Mouse (Mus musculus): ENCODE measurements around the gene Dok4. TPM values are rescaled to one million over a fixed set of nuclear protein-coding genes. Genes with fewer than 3 reads are reported as not detected.

The Dok4 gene
- polyA plus RNA-seq, 1 experiment from 2014 or later, result 112 TPM

GRCm38 (mm10) chr8:94914701-94915101 is 38.6 kb upstream of the Dok4 start:
- H3K27me3 ChIP-seq (ENCODE audit: control insufficient read depth, insufficient read depth, low read depth, low read length), result peaks cover 52% of the 10 kb centered on the region
- no peaks in the 10 kb centered on the region for H3K36me3 ChIP-seq (ENCODE audit: control insufficient read depth, insufficient read depth, low read length)
- 56% methylated on average over 3 of the region's 3 CpGs for WGBS
- H3K4me2 ChIP-seq (ENCODE audit: low read length), result no peak overlapping the region
- H3K4me1 ChIP-seq (ENCODE audit: control insufficient read depth, insufficient read depth, low read length), result peaks cover 17% of the 10 kb centered on the region
- no peak overlapping the region for H3K9ac ChIP-seq (ENCODE audit: low read depth, low read length)
- no peak overlapping the region for H3K4me3 ChIP-seq (ENCODE audit: low read depth, low read length)
- H3K9me3 ChIP-seq (replicated peaks; ENCODE audit: control insufficient read depth, low read length, poor library complexity, severe bottlenecking), result no peaks in the 10 kb centered on the region
- no peak overlapping the region for H3K27ac ChIP-seq (ENCODE audit: low read length)
- no peak for ATAC-seq

- 87% methylated on average over 6 of the region's 6 CpGs for WGBS
- Histone ChIP-seq H3K9me3 (replicated peaks; ENCODE audit: control insufficient read depth, low read length, poor library complexity, severe bottlenecking) (no peaks in the 10 kb centered on the region), H3K27me3 (ENCODE audit: control insufficient read depth, insufficient read depth, low read depth, low read length) (peaks cover 52% of the 10 kb centered on the region), H3K4me1 (ENCODE audit: control insufficient read depth, insufficient read depth, low read length) (peaks cover 17% of the 10 kb centered on the region), H3K36me3 (ENCODE audit: control insufficient read depth, insufficient read depth, low read length) (no peaks in the 10 kb centered on the region), H3K27ac (ENCODE audit: low read length) (no peak overlapping the region), H3K4me2 (ENCODE audit: low read length) (no peak overlapping the region), H3K9ac (ENCODE audit: low read depth, low read length) (no peak overlapping the region), H3K4me3 (ENCODE audit: low read depth, low read length) (no peak overlapping the region)
- no peak for ATAC-seq
Measured at GRCm38 (mm10) chr8:94914256-94914655, 38.1 kb upstream of the Dok4 start.

- Histone ChIP-seq H3K4me1 (ENCODE audit: control insufficient read depth, insufficient read depth, low read length) (peaks cover 17% of the 10 kb centered on the region), H3K36me3 (ENCODE audit: control insufficient read depth, insufficient read depth, low read length) (no peaks in the 10 kb centered on the region), H3K27ac (ENCODE audit: low read length) (no peak overlapping the region), H3K9me3 (replicated peaks; ENCODE audit: control insufficient read depth, low read length, poor library complexity, severe bottlenecking) (no peaks in the 10 kb centered on the region), H3K4me2 (ENCODE audit: low read length) (peak overlapping the region; percentile 80), H3K27me3 (ENCODE audit: control insufficient read depth, insufficient read depth, low read depth, low read length) (peaks cover 43% of the 10 kb centered on the region), H3K9ac (ENCODE audit: low read depth, low read length) (peak overlapping the region; percentile 55), H3K4me3 (ENCODE audit: low read depth, low read length) (peak overlapping the region; percentile 50)
- 3% methylated on average over 77 of the region's 77 CpGs for WGBS
- peak; percentile 55 for ATAC-seq
Measured at GRCm38 (mm10) chr8:94913061-94913660, 37.0 kb upstream of the Dok4 start.

GRCm38 (mm10) chr8:94908847-94909246 is 32.7 kb upstream of the Dok4 start:
- H3K27ac ChIP-seq (ENCODE audit: low read length), result no peak overlapping the region
- peaks cover 21% of the 10 kb centered on the region for H3K27me3 ChIP-seq (ENCODE audit: control insufficient read depth, insufficient read depth, low read depth, low read length)
- peaks cover 7% of the 10 kb centered on the region; the same call in 1 of the 2 replicates for H3K4me1 ChIP-seq (ENCODE audit: control insufficient read depth, insufficient read depth, low read length)
- H3K9me3 ChIP-seq (replicated peaks; ENCODE audit: control insufficient read depth, low read length, poor library complexity, severe bottlenecking), result no peaks in the 10 kb centered on the region
- H3K9ac ChIP-seq (ENCODE audit: low read depth, low read length), result no peak overlapping the region
- no peak overlapping the region for H3K4me3 ChIP-seq (ENCODE audit: low read depth, low read length)
- no peak for ATAC-seq
- no peaks in the 10 kb centered on the region for H3K36me3 ChIP-seq (ENCODE audit: control insufficient read depth, insufficient read depth, low read length)
- H3K4me2 ChIP-seq (ENCODE audit: low read length), result no peak overlapping the region
- 5% methylated on average over 4 of the region's 4 CpGs for WGBS

- no peak for ATAC-seq
- peaks cover 10% of the 10 kb centered on the region for H3K27me3 ChIP-seq (ENCODE audit: control insufficient read depth, insufficient read depth, low read depth, low read length)
- 83% methylated on average over 18 of the region's 18 CpGs for WGBS
- no peak overlapping the region for H3K4me2 ChIP-seq (ENCODE audit: low read length)
- no peaks in the 10 kb centered on the region for H3K9me3 ChIP-seq (replicated peaks; ENCODE audit: control insufficient read depth, low read length, poor library complexity, severe bottlenecking)
- no peak overlapping the region for H3K27ac ChIP-seq (ENCODE audit: low read length)
- H3K36me3 ChIP-seq (ENCODE audit: control insufficient read depth, insufficient read depth, low read length), result no peaks in the 10 kb centered on the region
- peaks cover under 1% of the 10 kb centered on the region; the same call in 1 of the 2 replicates for H3K4me1 ChIP-seq (ENCODE audit: control insufficient read depth, insufficient read depth, low read length)
- no peak overlapping the region for H3K4me3 ChIP-seq (ENCODE audit: low read depth, low read length)
- H3K9ac ChIP-seq (ENCODE audit: low read depth, low read length), result no peak overlapping the region
Measured at GRCm38 (mm10) chr8:94907591-94908300, 31.6 kb upstream of the Dok4 start.

GRCm38 (mm10) chr8:94904450-94905175 is 28.5 kb upstream of the Dok4 start:
- Histone ChIP-seq H3K27ac (ENCODE audit: low read length) (peak overlapping the region; percentile 33; the same call in 1 of the 2 replicates), H3K9me3 (replicated peaks; ENCODE audit: control insufficient read depth, low read length, poor library complexity, severe bottlenecking) (no peaks in the 10 kb centered on the region), H3K36me3 (ENCODE audit: control insufficient read depth, insufficient read depth, low read length) (no peaks in the 10 kb centered on the region), H3K9ac (ENCODE audit: low read depth, low read length) (no peak overlapping the region), H3K4me3 (ENCODE audit: low read depth, low read length) (no peak overlapping the region), H3K4me1 (ENCODE audit: control insufficient read depth, insufficient read depth, low read length) (no peaks in the 10 kb centered on the region), H3K27me3 (ENCODE audit: control insufficient read depth, insufficient read depth, low read depth, low read length) (no peaks in the 10 kb centered on the region), H3K4me2 (ENCODE audit: low read length) (no peak overlapping the region)
- 77% methylated on average over 12 of the region's 12 CpGs for WGBS
- ATAC-seq, result peak; percentile 30; the same call in 1 of the 2 replicates

GRCm38 (mm10) chr8:94903709-94904108 is 27.6 kb upstream of the Dok4 start:
- WGBS, result 67% methylated on average over 12 of the region's 12 CpGs
- H3K4me2 ChIP-seq (ENCODE audit: low read length), result no peak overlapping the region
- no peak for ATAC-seq

GRCm38 (mm10) chr8:94901031-94901430 is 24.9 kb upstream of the Dok4 start:
- Histone ChIP-seq H3K36me3 (ENCODE audit: control insufficient read depth, insufficient read depth, low read length) (no peaks in the 10 kb centered on the region), H3K9me3 (replicated peaks; ENCODE audit: control insufficient read depth, low read length, poor library complexity, severe bottlenecking) (no peaks in the 10 kb centered on the region), H3K27me3 (ENCODE audit: control insufficient read depth, insufficient read depth, low read depth, low read length) (no peaks in the 10 kb centered on the region), H3K4me1 (ENCODE audit: control insufficient read depth, insufficient read depth, low read length) (no peaks in the 10 kb centered on the region), H3K27ac (ENCODE audit: low read length) (no peak overlapping the region), H3K9ac (ENCODE audit: low read depth, low read length) (0 out of 2 replicates have a peak overlapping the region, but pooled peaks have one; percentile 20), H3K4me2 (ENCODE audit: low read length) (no peak overlapping the region), H3K4me3 (ENCODE audit: low read depth, low read length) (no peak overlapping the region)
- WGBS, result 21% methylated on average over 5 of the region's 5 CpGs
- ATAC-seq, result no peak

More at GRCm38 (mm10) chr8:94903709-94904108, 27.6 kb upstream of the Dok4 start:
- H3K4me3 ChIP-seq (ENCODE audit: low read depth, low read length), result no peak overlapping the region
- no peaks in the 10 kb centered on the region for H3K36me3 ChIP-seq (ENCODE audit: control insufficient read depth, insufficient read depth, low read length)
- no peak overlapping the region for H3K27ac ChIP-seq (ENCODE audit: low read length)
- no peaks in the 10 kb centered on the region for H3K4me1 ChIP-seq (ENCODE audit: control insufficient read depth, insufficient read depth, low read length)
- no peak overlapping the region for H3K9ac ChIP-seq (ENCODE audit: low read depth, low read length)
- H3K27me3 ChIP-seq (ENCODE audit: control insufficient read depth, insufficient read depth, low read depth, low read length), result no peaks in the 10 kb centered on the region
- H3K9me3 ChIP-seq (replicated peaks; ENCODE audit: control insufficient read depth, low read length, poor library complexity, severe bottlenecking), result no peaks in the 10 kb centered on the region

GRCm38 (mm10) chr8:94900617-94901016 is 24.5 kb upstream of the Dok4 start:
- no peaks in the 10 kb centered on the region for H3K27me3 ChIP-seq (ENCODE audit: control insufficient read depth, insufficient read depth, low read depth, low read length)
- no peak for ATAC-seq
- 22% methylated on average over 6 of the region's 6 CpGs for WGBS
- H3K36me3 ChIP-seq (ENCODE audit: control insufficient read depth, insufficient read depth, low read length), result no peaks in the 10 kb centered on the region
- no peak overlapping the region for H3K27ac ChIP-seq (ENCODE audit: low read length)
- H3K4me2 ChIP-seq (ENCODE audit: low read length), result no peak overlapping the region
- H3K9ac ChIP-seq (ENCODE audit: low read depth, low read length), result 0 out of 2 replicates have a peak overlapping the region, but pooled peaks have one; percentile 20
- H3K4me1 ChIP-seq (ENCODE audit: control insufficient read depth, insufficient read depth, low read length), result no peaks in the 10 kb centered on the region
- no peaks in the 10 kb centered on the region for H3K9me3 ChIP-seq (replicated peaks; ENCODE audit: control insufficient read depth, low read length, poor library complexity, severe bottlenecking)
- no peak overlapping the region for H3K4me3 ChIP-seq (ENCODE audit: low read depth, low read length)

All from midbrain, embryonic 16.5 days (tissue).